Mouse (Mus musculus) liver, embryonic 14.5 days (tissue): ENCODE results near the gene Rela. TPM values are rescaled to one million over a fixed set of nuclear protein-coding genes. Genes with fewer than 3 reads are reported as not detected.
A peak's percentile ranks its signal among the peaks of the same experiment; 100 is the strongest.

Experiments
- ATAC-seq: fragments of 200-750 bp; cut with Nextera tagmentation; 2 replicates; pipeline ENCODE4 v1.8.0; 2017; ENCODE audit warnings: moderate number of reproducible peaks, mild to moderate bottlenecking, moderate library complexity; ENCODE audit not compliant: insufficient read depth
- DNase-seq, 3 experiments: peaks; one replicate each; pipeline ENCODE4 v3.0.0-alpha.2; 2012 to 2013; ENCODE audit warnings: low read depth in 3 of 3, low spot score in 3 of 3
- H3K27ac ChIP-seq: fragments of 300-500 bp; sonication (generic); 2 replicates; pipeline ENCODE4 v1.5.1; 2014; ENCODE audit warnings: moderate library complexity, mild to moderate bottlenecking, control low read depth, inconsistent platforms
- H3K27me3 ChIP-seq: fragments of 300-500 bp; sonication (generic); 2 replicates; pipeline ENCODE4 v1.6.1; 2014; ENCODE audit warnings: mild to moderate bottlenecking, low read length, moderate library complexity; ENCODE audit not compliant: control insufficient read depth, insufficient read depth
- H3K36me3 ChIP-seq: fragments of 300-500 bp; sonication (generic); replicated peaks from 2 replicates; pipeline ENCODE4 v1.6.1; 2014; ENCODE audit warnings: low read depth; ENCODE audit not compliant: control insufficient read depth, insufficient read depth
- H3K4me1 ChIP-seq, 2 experiments: fragments of 200-500 bp in 1 of 2; fragments of 300-500 bp in 1 of 2; sonication (generic) in 1 of 2; replicated peaks; 2 replicates each; pipeline ENCODE4 v1.6.1; 2012 to 2014; ENCODE audit warnings: antibody characterized with exemption in 1 of 2, inconsistent platforms in 1 of 2, low read length in 1 of 2; ENCODE audit not compliant: control insufficient read depth in 2 of 2, insufficient read depth in 2 of 2
- H3K4me2 ChIP-seq: fragments of 300-500 bp; sonication (generic); 2 replicates; pipeline ENCODE4 v1.6.1; 2014; ENCODE audit warnings: low read depth, mild to moderate bottlenecking, control low read depth, moderate library complexity
- H3K4me3 ChIP-seq, 2 experiments: fragments of 200-500 bp in 1 of 2; fragments of 300-500 bp in 1 of 2; sonication (generic) in 1 of 2; 2 replicates each; pipeline ENCODE4 v1.5.1; 2012 to 2014; ENCODE audit warnings: low read depth in 2 of 2, low read length in 2 of 2, mild to moderate bottlenecking in 2 of 2, control low read depth in 1 of 2, inconsistent platforms in 1 of 2, moderate library complexity in 1 of 2; ENCODE audit not compliant: insufficient read depth in 1 of 2
- H3K9ac ChIP-seq: fragments of 300-500 bp; sonication (generic); replicated peaks from 2 replicates; pipeline ENCODE4 v1.6.1; 2014; ENCODE audit warnings: mild to moderate bottlenecking, control low read depth, moderate library complexity
- H3K9me3 ChIP-seq: fragments of 300-500 bp; sonication (generic); 2 replicates; pipeline ENCODE4 v1.6.1; 2016; ENCODE audit warnings: low read length, mixed read lengths; ENCODE audit not compliant: control insufficient read depth
- CTCF ChIP-seq: IDR thresholded peaks from 2 replicates; pipeline ENCODE4 v1.5.1; 2016; ENCODE audit warnings: antibody characterized with exemption, low read depth, control low read depth
- EP300 ChIP-seq: IDR thresholded peaks from 2 replicates; pipeline ENCODE4 v1.6.1; 2016; ENCODE audit warnings: antibody characterized with exemption, low read depth
- WGBS: fragments of 180-500 bp; shearing (Covaris S2); extraction: QIAGEN DNeasy Blood & Tissue Kit; methylation state at CpG from one replicate; pipeline ENCODE4 v1.1.7; 2014; ENCODE audit not compliant: insufficient replicate concordance; 5-methylcytosine and 5-hydroxymethylcytosine counted together
- polyA plus RNA-seq, 2 experiments: library from polyadenylated mRNA; depleted of rRNA in 1 of 2; stranded (reverse) in 1 of 2; unstranded in 1 of 2; fragments of >200 nt; fragmentation: Nextera tagmentation in 1 of 2; extraction: Ambion mirVana in 1 of 2; gene quantifications; 2 replicates each; pipeline versions ENCODE4 v1.2.1 to v1.2.3; 2012 to 2014

The Rela gene
- polyA plus RNA-seq, 2 experiments, result 14.8 to 18.9 TPM

DNA sequence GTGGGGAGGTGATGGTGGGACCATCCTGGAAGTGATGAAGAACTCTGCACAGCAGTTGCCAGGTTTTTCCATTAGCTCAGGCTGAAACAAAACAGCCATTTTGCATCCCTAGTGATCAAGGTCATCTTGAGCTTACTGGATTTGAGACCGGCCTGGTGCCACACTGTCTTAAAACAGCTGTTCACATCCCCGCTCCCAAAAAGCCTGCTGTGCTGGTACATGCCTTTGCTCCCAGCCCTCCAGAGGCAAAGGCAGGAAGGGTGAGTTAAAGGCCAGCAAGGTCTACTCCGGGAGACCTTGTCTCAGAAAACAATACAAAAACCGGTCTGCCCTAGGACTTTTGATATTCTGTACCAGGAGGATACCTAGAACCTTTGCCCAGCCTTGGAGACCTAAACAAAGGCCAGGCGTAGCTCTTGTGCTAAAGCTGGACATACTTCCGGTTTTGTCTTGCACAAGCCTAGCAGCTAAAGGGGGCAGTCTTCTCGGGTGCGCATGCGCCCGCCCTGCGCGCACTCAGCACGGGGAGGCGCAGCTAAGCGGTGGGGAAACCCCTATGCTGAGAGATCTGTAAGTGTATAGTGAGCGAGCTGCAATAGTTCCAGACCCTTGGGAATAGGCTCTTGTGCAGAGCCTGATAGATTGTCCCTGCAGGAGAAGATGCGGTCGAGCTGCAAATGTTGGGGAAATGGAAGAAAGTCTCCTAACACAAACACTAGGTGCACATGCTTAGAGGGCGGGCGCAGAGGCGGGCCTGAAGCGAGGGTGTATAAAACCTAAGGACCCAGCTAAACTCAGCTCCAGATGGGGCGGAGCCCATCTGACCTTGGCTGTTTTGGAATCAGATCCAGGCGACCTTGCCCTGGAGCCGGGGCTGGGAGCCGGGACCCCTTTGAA, 11.4 kb downstream of the Rela start:
- ATAC-seq (peak; percentile 80), DNase-seq (peak in 2 of 3 experiments; percentile 59 to 71)
- H3K9ac ChIP-seq, result peak overlapping the region; percentile 23
- peaks cover 3 to 15% of the 10 kb centered on the region in 2 experiments; a peak in 2 of 4 replicates for H3K4me1 ChIP-seq
- H3K9me3 ChIP-seq, result no peaks in the 10 kb centered on the region
- WGBS, result 8% methylated on average over 26 of the region's 26 CpGs
- peak overlapping the region; percentile 1 for H3K27ac ChIP-seq
- H3K4me3 ChIP-seq, result peak overlapping the region; percentile 39 to 43
- H3K36me3 ChIP-seq, result peaks cover 66% of the 10 kb centered on the region
- peak overlapping the region; percentile 74 for H3K4me2 ChIP-seq
- H3K27me3 ChIP-seq, result no peaks in the 10 kb centered on the region
- TF ChIP-seq EP300, result no peak
- TF ChIP-seq CTCF, result peak; percentile 54

- Histone ChIP-seq H3K4me1 (peaks cover 3 to 15% of the 10 kb centered on the region in 2 experiments; a peak in 2 of 4 replicates), H3K4me3 (peak overlapping the region in 1 of 2 experiments; percentile 39; a peak in 2 of 4 replicates), H3K27me3 (no peaks in the 10 kb centered on the region), H3K9ac (0 out of 2 replicates have a peak overlapping the region, but pooled peaks have one; percentile 11), H3K36me3 (peaks cover 67% of the 10 kb centered on the region), H3K4me2 (peak overlapping the region; percentile 74), H3K9me3 (no peaks in the 10 kb centered on the region), H3K27ac (no peak overlapping the region)
- DNase-seq (no peak), ATAC-seq (no peak)
- 47% methylated on average over 6 of the region's 6 CpGs for WGBS
- TF ChIP-seq EP300, result no peak
Observed at GRCm38 (mm10) chr19:5649298-5649741, 12.0 kb downstream of the Rela start.

DNA sequence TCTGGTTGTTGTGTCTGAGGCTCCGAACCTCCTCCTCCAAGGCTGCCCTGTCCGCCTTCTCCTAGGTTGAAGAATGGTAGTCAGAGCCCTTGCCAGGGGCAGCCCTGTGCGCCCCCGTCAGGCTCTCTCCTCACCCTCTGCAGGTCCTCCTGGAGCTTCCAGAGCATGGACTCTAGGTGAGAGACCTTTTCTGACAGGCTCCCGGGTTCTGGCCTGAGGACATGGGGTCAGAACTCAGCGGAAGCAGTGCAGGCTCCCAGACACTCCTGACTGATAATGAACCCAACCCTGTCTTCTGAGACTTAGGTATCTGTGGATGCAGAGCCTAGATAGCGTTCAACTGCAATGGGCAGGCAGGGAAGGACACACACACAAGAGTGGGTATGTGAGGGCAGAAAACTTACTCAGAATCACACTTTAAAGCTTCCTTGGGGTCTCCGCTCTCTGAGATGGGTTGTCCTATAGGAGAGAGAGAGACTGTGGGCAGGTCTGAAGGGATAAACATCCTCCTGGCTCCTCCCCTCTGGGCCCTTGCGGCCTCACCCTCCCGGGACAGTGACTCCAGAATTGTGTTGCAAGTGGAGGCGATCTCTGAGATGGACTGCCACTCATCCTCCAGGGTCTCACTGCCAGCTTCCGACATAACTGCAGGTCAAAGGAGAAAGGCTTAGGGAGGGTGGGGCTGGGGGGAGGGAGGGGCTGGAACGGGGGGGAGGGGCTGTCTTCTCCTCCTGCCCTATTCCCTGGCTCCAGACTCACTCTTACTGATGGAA, 14.4 kb downstream of the Rela start:
- no peaks in the 10 kb centered on the region for H3K27me3 ChIP-seq
- TF ChIP-seq EP300 (0 out of 2 replicates have a peak, but pooled peaks have one; percentile 21), CTCF (no peak)
- no peak overlapping the region; the same call in 1 of the 2 replicates for H3K9ac ChIP-seq
- H3K27ac ChIP-seq, result no peak overlapping the region
- H3K4me1 ChIP-seq, result peaks cover 3 to 15% of the 10 kb centered on the region in 2 experiments; a peak in 2 of 4 replicates
- WGBS, result 62% methylated on average over 13 of the region's 13 CpGs
- H3K9me3 ChIP-seq, result no peaks in the 10 kb centered on the region
- H3K4me3 ChIP-seq, result no peak overlapping the region
- DNase-seq, result no peak
- H3K36me3 ChIP-seq, result peaks cover 66% of the 10 kb centered on the region
- ATAC-seq, result peak; percentile 19; the same call in 1 of the 2 replicates
- no peak overlapping the region for H3K4me2 ChIP-seq

DNA sequence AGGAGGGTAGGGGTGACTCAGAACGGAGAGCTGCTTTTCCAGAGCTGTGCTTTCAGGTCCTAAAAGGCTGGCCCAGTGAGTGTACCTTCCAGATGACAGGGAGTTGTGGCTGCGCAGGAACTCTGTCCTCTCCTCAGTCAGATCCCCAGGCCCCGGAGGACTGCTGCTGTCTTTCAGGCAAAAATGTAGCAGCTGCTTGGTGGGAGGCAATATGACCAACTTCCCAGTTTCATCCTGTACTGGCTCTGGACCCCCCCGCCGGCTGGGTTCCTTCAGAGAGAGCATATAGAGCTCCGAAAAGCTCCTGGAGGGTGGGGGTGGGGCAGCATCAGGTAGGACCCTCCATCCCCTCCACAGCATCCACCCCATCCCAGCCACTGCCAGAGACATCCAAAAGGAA, 15.3 kb downstream of the Rela start:
- WGBS, result 84% methylated on average over 6 of the region's 6 CpGs
- ATAC-seq (no peak), DNase-seq (no peak)
- Histone ChIP-seq H3K27me3 (no peaks in the 10 kb centered on the region), H3K9me3 (no peaks in the 10 kb centered on the region), H3K27ac (no peak overlapping the region), H3K36me3 (peaks cover 60% of the 10 kb centered on the region), H3K4me2 (no peak overlapping the region), H3K4me1 (peaks cover 3 to 15% of the 10 kb centered on the region in 2 experiments; a peak in 2 of 4 replicates), H3K4me3 (no peak overlapping the region), H3K9ac (no peak overlapping the region)
- TF ChIP-seq CTCF (no peak), EP300 (no peak)
